Mouse (Mus musculus) cortical plate, adult 2 months (tissue): ENCODE measurements around the gene Grip1.

ENCODE experiments used
- CTCF ChIP-seq: fragments of 200-500 bp; IDR thresholded peaks from 2 replicates; pipeline ENCODE4 v1.5.1; 2011; ENCODE audit warnings: mild to moderate bottlenecking, control low read depth, low read length; ENCODE audit not compliant: insufficient read depth; ENCODE audit errors: extremely low read depth
- POLR2A ChIP-seq: fragments of 200-500 bp; IDR thresholded peaks from 2 replicates; pipeline ENCODE4 v1.6.1; 2011; ENCODE audit warnings: mild to moderate bottlenecking, low read length, control low read depth; ENCODE audit not compliant: insufficient read depth; ENCODE audit errors: extremely low read depth

GRCm38 (mm10) chr10:119543771-119544170 is 90.1 kb downstream of the Grip1 start:
- TF ChIP-seq CTCF (no peak), POLR2A (no peak)
